Mouse (Mus musculus) ovary, postnatal 10 days (tissue): ENCODE measurements at regions not wholly inside any gene's neighbourhood (a gene's known extent, or its start where the extent isn't known, plus 50 kb on each side); places are given as distances from the start of the nearest gene placed in this dataset.
A peak's percentile ranks its signal among the peaks of the same experiment; 100 is the strongest.

Experiments
- DNase-seq: peaks from one replicate; pipeline ENCODE4 v3.0.0; 2022; ENCODE audit warnings: low spot score

GRCm38 (mm10) chr9:63087195-63087594, 61.6 kb downstream of the Skor1 start:
- no peak for DNase-seq

GRCm38 (mm10) chr9:63086671-63087070, 62.1 kb downstream of the Skor1 start:
- no peak for DNase-seq

- no peak for DNase-seq
Measured at GRCm38 (mm10) chr9:63082830-63083229, 65.9 kb downstream of the Skor1 start.

GRCm38 (mm10) chr9:63082311-63082710, 66.5 kb downstream of the Skor1 start:
- DNase-seq = no peak

GRCm38 (mm10) chr9:63080406-63080805, 68.4 kb downstream of the Skor1 start:
- DNase-seq = no peak

- no peak for DNase-seq
Measured at GRCm38 (mm10) chr9:63075252-63075651, 73.5 kb downstream of the Skor1 start.

- DNase-seq = no peak
Measured at GRCm38 (mm10) chr9:63074803-63075202, 74.0 kb downstream of the Skor1 start.

GRCm38 (mm10) chr9:63074023-63074750, 74.6 kb downstream of the Skor1 start:
- DNase-seq = no peak

- no peak for DNase-seq
Measured at GRCm38 (mm10) chr9:63071032-63071431, 77.7 kb downstream of the Skor1 start.

- no peak for DNase-seq
Measured at GRCm38 (mm10) chr9:63069919-63070318, 78.8 kb downstream of the Skor1 start.

- DNase-seq = no peak
Measured at GRCm38 (mm10) chr9:63067054-63067406, 79.3 kb upstream of the Pias1 start.

GRCm38 (mm10) chr9:63066384-63067053, 78.8 kb upstream of the Pias1 start:
- DNase-seq = no peak

- DNase-seq = no peak
Measured at GRCm38 (mm10) chr9:63063525-63063924, 75.8 kb upstream of the Pias1 start.

GRCm38 (mm10) chr9:63060740-63061139, 73.0 kb upstream of the Pias1 start:
- DNase-seq = no peak

GRCm38 (mm10) chr9:63059234-63059842, 71.6 kb upstream of the Pias1 start:
- DNase-seq = peak; percentile 24

GRCm38 (mm10) chr9:63058506-63059233, 70.9 kb upstream of the Pias1 start:
- DNase-seq = no peak

GRCm38 (mm10) chr9:63056695-63057349, 69.1 kb upstream of the Pias1 start:
- no peak for DNase-seq

GRCm38 (mm10) chr9:63052181-63052580, 64.5 kb upstream of the Pias1 start:
- DNase-seq = no peak

GRCm38 (mm10) chr9:63051631-63052030, 63.9 kb upstream of the Pias1 start:
- DNase-seq = no peak

- no peak for DNase-seq
Measured at GRCm38 (mm10) chr9:63049290-63049689, 61.6 kb upstream of the Pias1 start.

- DNase-seq = no peak
Measured at GRCm38 (mm10) chr9:63046981-63047380, 59.3 kb upstream of the Pias1 start.

GRCm38 (mm10) chr9:63045531-63045930, 57.8 kb upstream of the Pias1 start:
- DNase-seq = no peak
